12 mouse cellular contexts compared by ENCODE assay signal in the genomic region with DNA sequence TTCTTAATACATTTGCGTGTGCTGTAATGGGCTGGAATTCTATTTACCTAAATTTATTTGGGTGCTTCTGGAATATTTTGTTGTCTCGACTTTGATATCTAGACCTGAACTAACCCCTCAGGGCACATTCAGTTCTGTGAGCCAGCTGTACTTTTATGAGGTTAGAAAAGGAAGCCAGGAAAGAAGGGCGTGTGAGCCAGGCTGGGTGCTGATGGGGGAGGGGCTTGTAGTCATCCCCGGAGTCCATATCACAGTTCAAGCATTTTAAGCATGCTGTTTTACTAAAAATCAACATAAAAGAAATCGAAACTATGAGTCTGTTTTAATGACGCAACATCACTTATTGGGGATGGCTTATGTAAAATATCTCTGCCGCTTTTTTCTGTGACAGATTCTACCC. TPM values are rescaled to one million over a fixed set of nuclear protein-coding genes. Genes with fewer than 3 reads are reported as not detected.
DNase-seq lines count a peak whose midpoint lies in the region; ATAC-seq lines count a peak whose summit lies in the region.
"Had no signal": no experiment of that assay in that cellular context is flagged by ENCODE, and none has a peak within 500 bp of the region (broad histone marks: within the 10 kb centered on the region; RNA-seq: fewer than 3 reads in every experiment).

No protein-coding gene starts in this region.

- no peak overlapping the region for H3K4me2 ChIP-seq in midbrain, embryonic 13.5 days (replicated peaks)
- H3K4me2 ChIP-seq: forebrain, embryonic 12.5 days; liver, embryonic 13.5 days had no signal

- no peaks in the 10 kb centered on the region for H3K36me3 ChIP-seq in heart, embryonic 10.5 days
- H3K36me3 ChIP-seq in midbrain, embryonic 13.5 days: no peaks in the 10 kb centered on the region
- H3K36me3 ChIP-seq: forebrain, embryonic 12.5 days; liver, embryonic 13.5 days had no signal

- no peak for ATAC-seq in midbrain, embryonic 13.5 days

- H3K4me1 ChIP-seq in heart, embryonic 10.5 days: no peaks in the 10 kb centered on the region
- no peaks in the 10 kb centered on the region for H3K4me1 ChIP-seq in midbrain, embryonic 13.5 days (replicated peaks)
- H3K4me1 ChIP-seq: forebrain, embryonic 12.5 days had no signal

- 79% methylated on average over 7 of the region's 7 CpGs for WGBS in heart, embryonic 10.5 days
- WGBS in midbrain, embryonic 13.5 days: 89% methylated on average over 7 of the region's 7 CpGs

- H3K9ac ChIP-seq in midbrain, embryonic 13.5 days (replicated peaks): no peak overlapping the region
- H3K9ac ChIP-seq: forebrain, embryonic 12.5 days; liver, embryonic 13.5 days had no signal

- no peaks in the 10 kb centered on the region for H3K9me3 ChIP-seq in heart, embryonic 10.5 days
- H3K9me3 ChIP-seq in midbrain, embryonic 13.5 days: no peaks in the 10 kb centered on the region
- H3K9me3 ChIP-seq: forebrain, embryonic 12.5 days; liver, embryonic 13.5 days had no signal

- no peaks in the 10 kb centered on the region for H3K27me3 ChIP-seq in heart, embryonic 10.5 days (ENCODE audit: insufficient read depth, poor library complexity, severe bottlenecking)
- no peaks in the 10 kb centered on the region for H3K27me3 ChIP-seq in midbrain, embryonic 13.5 days
- H3K27me3 ChIP-seq: forebrain, embryonic 12.5 days; liver, embryonic 13.5 days had no signal

- no peak overlapping the region for H3K27ac ChIP-seq in heart, embryonic 10.5 days
- H3K27ac ChIP-seq in midbrain, embryonic 13.5 days: no peak overlapping the region
- H3K27ac ChIP-seq: forebrain, embryonic 12.5 days; liver, embryonic 13.5 days; macrophage had no signal

- DNase-seq in heart, adult 9 months (ENCODE audit: low spot score in 2 of 2): peak; percentile 12 to 17
- no peak for DNase-seq in heart, embryonic 10.5 days (ENCODE audit: low spot score)
- DNase-seq in 3T3-L1 (ENCODE audit: low read depth, low spot score): peak; percentile 26
- peak; percentile 40 to 61 for DNase-seq in CD8-positive naive resting alpha-beta T cell, adult 2 months (ENCODE audit: low read depth in 2 of 2, low spot score in 2 of 2)
- peak; percentile 51 for DNase-seq in naive thymus-derived CD4-positive, alpha-beta T cell, adult 2 months (ENCODE audit: low read depth)
- DNase-seq in cerebellum, adult 11 months: no peak
- no peak for DNase-seq in layer of hippocampus, adult 18-20 months (ENCODE audit: low spot score in 2 of 2)
- DNase-seq: cerebellum, adult 11-12 months; liver, embryonic 13.5 days had no signal

- no peak overlapping the region for H3K4me3 ChIP-seq in heart, embryonic 10.5 days
- no peak overlapping the region for H3K4me3 ChIP-seq in midbrain, embryonic 13.5 days (replicated peaks)
- H3K4me3 ChIP-seq: forebrain, embryonic 12.5 days; liver, embryonic 13.5 days had no signal

RNA-seq across cellular contexts. Expression of gene Prune2, which starts 42.0 kb away (rescaled TPM):
- 3.6 and 8.5 TPM in 2 replicates for polyA plus RNA-seq in heart, embryonic 10.5 days (2016; fragmentation: Nextera tagmentation; extraction: Ambion mirVana)
- 10 to 100 TPM; 70.0 to 80.0 TPM for total RNA-seq in layer of hippocampus, adult 18-20 months (2021)
- 3.3 and 3.6 TPM in 2 replicates for polyA plus RNA-seq in midbrain, embryonic 13.5 days (2015; fragmentation: Nextera tagmentation; extraction: Ambion mirVana)

Comparison
In these comparisons a context has a peak if more than half of its experiments do, and no peak if none do; other contexts are left out.
1. DNase-seq: peak in heart, adult 9 months (2 of 2), 3T3-L1 (single experiment), CD8-positive naive resting alpha-beta T cell, adult 2 months (2 of 2) and naive thymus-derived CD4-positive, alpha-beta T cell, adult 2 months (single experiment); none in heart, embryonic 10.5 days (single experiment), cerebellum, adult 11 months (single experiment) and layer of hippocampus, adult 18-20 months (0 of 2).